Mouse (Mus musculus): ENCODE measurements around the gene Ttc9.

- TF ChIP-seq CTCF (IDR thresholded peaks at IDR 0.05; ENCODE audit: low read depth) (no peak), EP300 (IDR thresholded peaks at IDR 0.05; ENCODE audit: low read depth) (no peak)
Observed at GRCm38 (mm10) chr12:81658086-81658485, 27.0 kb downstream of the Ttc9 start.

All from heart, postnatal 0 days (tissue).